Mouse (Mus musculus): ENCODE data around the gene Pla2g1b. TPM values are rescaled to one million over a fixed set of nuclear protein-coding genes. Genes with fewer than 3 reads are reported as not detected.
A peak's percentile ranks its signal among the peaks of the same experiment; 100 is the strongest.
"Not testable (repeated sequence)": the region's sequence is repeated elsewhere in the genome, so short reads cannot be mapped to it uniquely, and the experiment has no call there.

The Pla2g1b gene
- total RNA-seq, 2 experiments from 2014 or later, result not detected

GRCm38 (mm10) chr5:115498307-115499240 lies 32.5 kb downstream of the Pla2g1b start:
- ATAC-seq (replicated peaks; ENCODE audit: low FRiP score, poor library complexity, severe bottlenecking), result no peak

- ATAC-seq (replicated peaks; ENCODE audit: low FRiP score, poor library complexity, severe bottlenecking), result no peak
Observed at GRCm38 (mm10) chr5:115500383-115500935, 34.4 kb downstream of the Pla2g1b start.

GRCm38 (mm10) chr5:115503035-115503434 lies 37.0 kb downstream of the Pla2g1b start:
- no peak for ATAC-seq (replicated peaks; ENCODE audit: low FRiP score, poor library complexity, severe bottlenecking)

- ATAC-seq (replicated peaks; ENCODE audit: low FRiP score, poor library complexity, severe bottlenecking), result not testable (repeated sequence)
Observed at GRCm38 (mm10) chr5:115505617-115506016, 39.6 kb downstream of the Pla2g1b start.

- ATAC-seq (replicated peaks; ENCODE audit: low FRiP score, poor library complexity, severe bottlenecking), result peak; percentile 88
Observed at GRCm38 (mm10) chr5:115506454-115507201, 40.6 kb downstream of the Pla2g1b start, which contains the start of gene Pxn. Gene Pxn, plus strand, starts transcription at chr5:115506676.

GRCm38 (mm10) chr5:115507267-115507980 lies 41.4 kb downstream of the Pla2g1b start:
- ATAC-seq (replicated peaks; ENCODE audit: low FRiP score, poor library complexity, severe bottlenecking), result no peak

- no peak for ATAC-seq (replicated peaks; ENCODE audit: low FRiP score, poor library complexity, severe bottlenecking)
Observed at GRCm38 (mm10) chr5:115507981-115508858, 42.2 kb downstream of the Pla2g1b start.

- ATAC-seq (replicated peaks; ENCODE audit: low FRiP score, poor library complexity, severe bottlenecking), result no peak
Observed at GRCm38 (mm10) chr5:115508859-115509147, 42.7 kb downstream of the Pla2g1b start.

- no peak for ATAC-seq (replicated peaks; ENCODE audit: low FRiP score, poor library complexity, severe bottlenecking)
Observed at GRCm38 (mm10) chr5:115509321-115509761, 43.3 kb downstream of the Pla2g1b start.

GRCm38 (mm10) chr5:115509790-115510689 lies 44.0 kb downstream of the Pla2g1b start:
- ATAC-seq (replicated peaks; ENCODE audit: low FRiP score, poor library complexity, severe bottlenecking), result no peak

- ATAC-seq (replicated peaks; ENCODE audit: low FRiP score, poor library complexity, severe bottlenecking), result no peak
Observed at GRCm38 (mm10) chr5:115512375-115512774, 46.3 kb downstream of the Pla2g1b start.

GRCm38 (mm10) chr5:115513246-115513645 lies 47.2 kb downstream of the Pla2g1b start:
- no peak for ATAC-seq (replicated peaks; ENCODE audit: low FRiP score, poor library complexity, severe bottlenecking)

- no peak for ATAC-seq (replicated peaks; ENCODE audit: low FRiP score, poor library complexity, severe bottlenecking)
Observed at GRCm38 (mm10) chr5:115513721-115514120, 47.7 kb downstream of the Pla2g1b start.

- no peak for ATAC-seq (replicated peaks; ENCODE audit: low FRiP score, poor library complexity, severe bottlenecking)
Observed at GRCm38 (mm10) chr5:115514346-115514745, 48.3 kb downstream of the Pla2g1b start.

- ATAC-seq (replicated peaks; ENCODE audit: low FRiP score, poor library complexity, severe bottlenecking), result no peak
Observed at GRCm38 (mm10) chr5:115514896-115515587, 49.0 kb downstream of the Pla2g1b start.

GRCm38 (mm10) chr5:115516081-115516907 lies 50.2 kb downstream of the Pla2g1b start:
- no peak for ATAC-seq (replicated peaks; ENCODE audit: low FRiP score, poor library complexity, severe bottlenecking)

GRCm38 (mm10) chr5:115516908-115517307 lies 50.8 kb downstream of the Pla2g1b start:
- ATAC-seq (replicated peaks; ENCODE audit: low FRiP score, poor library complexity, severe bottlenecking), result no peak
